Mouse (Mus musculus): ENCODE results near the gene Pcdh17. TPM values are rescaled to one million over a fixed set of nuclear protein-coding genes. Genes with fewer than 3 reads are reported as not detected.

Gene Pcdh17
- polyA plus RNA-seq, 1 experiment from 2014 or later: 42.0 TPM

DNA sequence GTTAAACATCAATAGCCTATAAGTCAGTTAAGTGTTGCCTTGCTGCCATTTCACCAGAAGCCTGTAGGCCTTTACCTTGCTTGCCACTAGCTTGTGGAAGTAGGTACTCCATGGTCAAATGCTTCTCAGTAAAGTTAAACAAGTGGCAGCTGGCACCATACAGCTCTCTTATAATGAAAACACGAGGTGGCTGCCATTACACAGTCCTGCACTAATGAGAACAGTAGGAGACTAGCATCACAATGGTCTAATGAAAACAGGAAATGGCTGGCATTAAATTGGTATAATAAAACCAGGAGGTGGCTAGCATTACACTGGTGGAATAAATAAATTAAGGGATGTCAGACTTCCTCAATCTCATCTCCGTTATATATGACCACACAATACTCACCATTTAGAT lies 102.6 kb downstream of the Pcdh17 start:
- ATAC-seq (ENCODE audit: low read depth): peak; percentile 82

DNA sequence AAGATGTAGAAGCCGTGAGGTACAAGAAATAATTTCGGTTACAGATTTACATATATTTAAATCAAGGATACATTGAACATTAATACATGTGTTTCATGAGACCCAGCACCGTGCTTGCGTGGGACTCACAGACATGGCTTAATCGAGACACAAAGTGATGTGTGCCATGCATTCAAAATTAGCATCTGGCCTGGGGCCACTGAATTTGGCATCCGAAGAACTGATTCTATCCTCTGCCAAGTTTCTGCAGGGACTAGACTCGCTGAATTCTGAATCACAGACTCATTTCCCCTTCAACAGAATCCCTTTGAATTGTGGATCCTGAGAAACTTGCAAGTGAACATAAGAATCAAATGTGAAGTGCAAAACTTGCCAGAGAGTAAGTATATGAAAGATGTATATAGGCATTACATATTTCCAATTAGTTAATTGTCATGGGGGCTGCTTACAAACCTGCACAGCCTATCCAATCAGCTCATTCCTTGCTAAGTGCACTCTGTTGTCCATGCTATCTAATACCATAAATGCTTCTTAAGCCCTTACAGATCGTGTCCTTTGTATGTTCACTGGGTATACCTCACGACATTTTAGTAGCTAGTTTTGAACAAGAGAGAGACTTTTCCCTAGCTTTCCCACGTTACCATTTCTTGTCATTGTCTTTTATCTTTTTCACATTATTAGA lies 104.3 kb downstream of the Pcdh17 start:
- H3K9me3 ChIP-seq (ENCODE audit: control insufficient read depth, low read length): no peaks in the 10 kb centered on the region
- 55% methylated on average over 10 of the region's 10 CpGs for WGBS
- ATAC-seq (ENCODE audit: low read depth): peak; percentile 79; the same call in 1 of the 2 replicates

More for the DNA sequence above, 102.6 kb downstream of the Pcdh17 start:
- no peak overlapping the region for H3K4me3 ChIP-seq (ENCODE audit: low read depth, low read length)
- no peaks in the 10 kb centered on the region for H3K9me3 ChIP-seq (ENCODE audit: control insufficient read depth, low read length)
- H3K4me1 ChIP-seq (ENCODE audit: control insufficient read depth, insufficient read depth, low read length): no peaks in the 10 kb centered on the region
- H3K9ac ChIP-seq (replicated peaks; ENCODE audit: low read depth, low read length): no peak overlapping the region
- no peaks in the 10 kb centered on the region for H3K36me3 ChIP-seq (ENCODE audit: control insufficient read depth, insufficient read depth, low read length)
- 5% methylated on average over 2 of the region's 2 CpGs for WGBS
- no peak overlapping the region for H3K27ac ChIP-seq (ENCODE audit: low read depth, low read length)
- H3K27me3 ChIP-seq (ENCODE audit: control insufficient read depth, insufficient read depth, low read length): no peaks in the 10 kb centered on the region
- no peak overlapping the region for H3K4me2 ChIP-seq (ENCODE audit: low read depth, low read length)

GRCm38 (mm10) chr14:84551546-84551945 lies 108.2 kb downstream of the Pcdh17 start:
- H3K4me1 ChIP-seq (ENCODE audit: control insufficient read depth, insufficient read depth, low read length): no peaks in the 10 kb centered on the region
- H3K4me3 ChIP-seq (ENCODE audit: low read depth, low read length): no peak overlapping the region
- no peak overlapping the region for H3K4me2 ChIP-seq (ENCODE audit: low read depth, low read length)
- H3K27me3 ChIP-seq (ENCODE audit: control insufficient read depth, insufficient read depth, low read length): no peaks in the 10 kb centered on the region
- H3K9me3 ChIP-seq (ENCODE audit: control insufficient read depth, low read length): no peaks in the 10 kb centered on the region
- ATAC-seq (ENCODE audit: low read depth): no peak
- no peaks in the 10 kb centered on the region for H3K36me3 ChIP-seq (ENCODE audit: control insufficient read depth, insufficient read depth, low read length)
- H3K9ac ChIP-seq (replicated peaks; ENCODE audit: low read depth, low read length): no peak overlapping the region
- H3K27ac ChIP-seq (ENCODE audit: low read depth, low read length): no peak overlapping the region
- WGBS: 91% methylated on average over 5 of the region's 5 CpGs

More for the DNA sequence above, 104.3 kb downstream of the Pcdh17 start:
- no peaks in the 10 kb centered on the region for H3K36me3 ChIP-seq (ENCODE audit: control insufficient read depth, insufficient read depth, low read length)
- no peak overlapping the region for H3K4me2 ChIP-seq (ENCODE audit: low read depth, low read length)
- no peak overlapping the region for H3K27ac ChIP-seq (ENCODE audit: low read depth, low read length)
- no peak overlapping the region for H3K9ac ChIP-seq (replicated peaks; ENCODE audit: low read depth, low read length)
- H3K27me3 ChIP-seq (ENCODE audit: control insufficient read depth, insufficient read depth, low read length): no peaks in the 10 kb centered on the region
- no peaks in the 10 kb centered on the region for H3K4me1 ChIP-seq (ENCODE audit: control insufficient read depth, insufficient read depth, low read length)
- no peak overlapping the region for H3K4me3 ChIP-seq (ENCODE audit: low read depth, low read length)

DNA sequence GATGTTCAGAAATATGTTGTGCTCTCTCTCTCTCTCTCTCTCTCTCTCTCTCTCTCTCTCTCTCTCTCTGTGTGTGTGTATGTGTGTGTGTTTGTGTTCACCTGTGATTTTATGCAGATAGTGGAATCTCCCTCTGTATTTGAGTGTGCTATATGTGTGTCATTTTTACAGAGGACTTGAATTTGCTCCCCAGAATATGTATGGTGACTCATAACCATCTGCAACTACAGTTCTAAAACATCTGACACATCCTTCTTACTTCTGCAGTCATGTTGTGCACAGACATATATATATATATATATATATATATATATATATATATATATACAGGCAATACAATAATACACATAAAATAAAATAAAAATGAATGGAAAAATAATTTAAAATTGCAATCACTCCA lies 127.7 kb downstream of the Pcdh17 start:
- no peaks in the 10 kb centered on the region for H3K27me3 ChIP-seq (ENCODE audit: control insufficient read depth, insufficient read depth, low read length)

More for the DNA sequence above, 127.7 kb downstream of the Pcdh17 start:
- Histone ChIP-seq H3K4me2 (ENCODE audit: low read depth, low read length) (no peak overlapping the region), H3K27ac (ENCODE audit: low read depth, low read length) (no peak overlapping the region), H3K4me1 (ENCODE audit: control insufficient read depth, insufficient read depth, low read length) (no peaks in the 10 kb centered on the region), H3K9ac (replicated peaks; ENCODE audit: low read depth, low read length) (no peak overlapping the region), H3K4me3 (ENCODE audit: low read depth, low read length) (no peak overlapping the region), H3K36me3 (ENCODE audit: control insufficient read depth, insufficient read depth, low read length) (no peaks in the 10 kb centered on the region), H3K9me3 (ENCODE audit: control insufficient read depth, low read length) (no peaks in the 10 kb centered on the region)
- ATAC-seq (ENCODE audit: low read depth): no peak

All from neural tube, embryonic 14.5 days (tissue).